Mouse (Mus musculus): ENCODE results near the gene Pde6h. TPM values are rescaled to one million over a fixed set of nuclear protein-coding genes. Genes with fewer than 3 reads are reported as not detected.

Gene Pde6h
- polyA plus RNA-seq, 1 experiment from 2014 or later: not detected

- DNase-seq (ENCODE audit: low spot score) (no peak), ATAC-seq (no peak)
- 87% methylated on average over 7 of the region's 7 CpGs for WGBS
- H3K27me3 ChIP-seq (replicated peaks; ENCODE audit: control insufficient read depth, insufficient read depth, low read length): no peaks in the 10 kb centered on the region
- no peak overlapping the region for H3K4me3 ChIP-seq (ENCODE audit: low read depth, low read length)
- H3K27ac ChIP-seq (ENCODE audit: low read depth, low read length): no peak overlapping the region
- H3K9ac ChIP-seq (ENCODE audit: low read length): no peak overlapping the region
- no peaks in the 10 kb centered on the region for H3K9me3 ChIP-seq (replicated peaks; ENCODE audit: control insufficient read depth, low read length)
- H3K36me3 ChIP-seq (ENCODE audit: control insufficient read depth, insufficient read depth, low read length): no peaks in the 10 kb centered on the region
- H3K4me2 ChIP-seq (ENCODE audit: low read length): no peak overlapping the region
- H3K4me1 ChIP-seq (ENCODE audit: control insufficient read depth, insufficient read depth, low read length): no peaks in the 10 kb centered on the region
These were observed 10.4 kb downstream of the Pde6h start for GRCm38 (mm10) chr6:136934068-136934467.

- ATAC-seq (no peak), DNase-seq (ENCODE audit: low spot score) (peak; percentile 39)
- no peaks in the 10 kb centered on the region for H3K4me1 ChIP-seq (ENCODE audit: control insufficient read depth, insufficient read depth, low read length)
- H3K4me3 ChIP-seq (ENCODE audit: low read depth, low read length): no peak overlapping the region
- no peak overlapping the region for H3K27ac ChIP-seq (ENCODE audit: low read depth, low read length)
- no peaks in the 10 kb centered on the region for H3K36me3 ChIP-seq (ENCODE audit: control insufficient read depth, insufficient read depth, low read length)
- no peak overlapping the region for H3K9ac ChIP-seq (ENCODE audit: low read length)
- no peaks in the 10 kb centered on the region for H3K9me3 ChIP-seq (replicated peaks; ENCODE audit: control insufficient read depth, low read length)
- WGBS: 74% methylated on average over 3 of the region's 3 CpGs
- H3K27me3 ChIP-seq (replicated peaks; ENCODE audit: control insufficient read depth, insufficient read depth, low read length): no peaks in the 10 kb centered on the region
- no peak overlapping the region for H3K4me2 ChIP-seq (ENCODE audit: low read length)
These were observed 11.6 kb downstream of the Pde6h start for GRCm38 (mm10) chr6:136935233-136935632.

- Histone ChIP-seq H3K9ac (ENCODE audit: low read length) (no peak overlapping the region), H3K36me3 (ENCODE audit: control insufficient read depth, insufficient read depth, low read length) (no peaks in the 10 kb centered on the region), H3K4me3 (ENCODE audit: low read depth, low read length) (no peak overlapping the region), H3K4me1 (ENCODE audit: control insufficient read depth, insufficient read depth, low read length) (no peaks in the 10 kb centered on the region), H3K9me3 (replicated peaks; ENCODE audit: control insufficient read depth, low read length) (no peaks in the 10 kb centered on the region), H3K27ac (ENCODE audit: low read depth, low read length) (no peak overlapping the region), H3K27me3 (replicated peaks; ENCODE audit: control insufficient read depth, insufficient read depth, low read length) (no peaks in the 10 kb centered on the region), H3K4me2 (ENCODE audit: low read length) (no peak overlapping the region)
- WGBS: 88% methylated on average over 9 of the region's 9 CpGs
- ATAC-seq (no peak), DNase-seq (ENCODE audit: low spot score) (no peak)
These were observed 12.7 kb downstream of the Pde6h start for GRCm38 (mm10) chr6:136936361-136936760.

GRCm38 (mm10) chr6:136937117-136937516, 13.5 kb downstream of the Pde6h start:
- ATAC-seq: no peak
- WGBS: 89% methylated on average over 3 of the region's 3 CpGs

GRCm38 (mm10) chr6:136938331-136939126, 14.9 kb downstream of the Pde6h start:
- Histone ChIP-seq H3K4me2 (ENCODE audit: low read length) (no peak overlapping the region), H3K36me3 (ENCODE audit: control insufficient read depth, insufficient read depth, low read length) (no peaks in the 10 kb centered on the region), H3K27ac (ENCODE audit: low read depth, low read length) (no peak overlapping the region), H3K4me3 (ENCODE audit: low read depth, low read length) (no peak overlapping the region), H3K9ac (ENCODE audit: low read length) (no peak overlapping the region), H3K4me1 (ENCODE audit: control insufficient read depth, insufficient read depth, low read length) (no peaks in the 10 kb centered on the region), H3K27me3 (replicated peaks; ENCODE audit: control insufficient read depth, insufficient read depth, low read length) (no peaks in the 10 kb centered on the region), H3K9me3 (replicated peaks; ENCODE audit: control insufficient read depth, low read length) (no peaks in the 10 kb centered on the region)
- DNase-seq (ENCODE audit: low spot score): no peak
- no peak for ATAC-seq
- 89% methylated on average over 17 of the region's 18 CpGs for WGBS

More at GRCm38 (mm10) chr6:136937117-136937516, 13.5 kb downstream of the Pde6h start:
- Histone ChIP-seq H3K9me3 (replicated peaks; ENCODE audit: control insufficient read depth, low read length) (no peaks in the 10 kb centered on the region), H3K4me1 (ENCODE audit: control insufficient read depth, insufficient read depth, low read length) (no peaks in the 10 kb centered on the region), H3K27ac (ENCODE audit: low read depth, low read length) (no peak overlapping the region), H3K4me3 (ENCODE audit: low read depth, low read length) (no peak overlapping the region), H3K4me2 (ENCODE audit: low read length) (no peak overlapping the region), H3K36me3 (ENCODE audit: control insufficient read depth, insufficient read depth, low read length) (no peaks in the 10 kb centered on the region), H3K9ac (ENCODE audit: low read length) (no peak overlapping the region), H3K27me3 (replicated peaks; ENCODE audit: control insufficient read depth, insufficient read depth, low read length) (no peaks in the 10 kb centered on the region)
- DNase-seq (ENCODE audit: low spot score): no peak

GRCm38 (mm10) chr6:136939326-136940187, 15.9 kb downstream of the Pde6h start:
- H3K27me3 ChIP-seq (replicated peaks; ENCODE audit: control insufficient read depth, insufficient read depth, low read length): no peaks in the 10 kb centered on the region
- 87% methylated on average over 14 of the region's 14 CpGs for WGBS

GRCm38 (mm10) chr6:136940188-136940960, 16.7 kb downstream of the Pde6h start:
- no peaks in the 10 kb centered on the region for H3K27me3 ChIP-seq (replicated peaks; ENCODE audit: control insufficient read depth, insufficient read depth, low read length)
- no peaks in the 10 kb centered on the region for H3K36me3 ChIP-seq (ENCODE audit: control insufficient read depth, insufficient read depth, low read length)
- H3K9me3 ChIP-seq (replicated peaks; ENCODE audit: control insufficient read depth, low read length): no peaks in the 10 kb centered on the region
- ATAC-seq: no peak
- H3K27ac ChIP-seq (ENCODE audit: low read depth, low read length): no peak overlapping the region
- DNase-seq (ENCODE audit: low spot score): no peak
- H3K4me2 ChIP-seq (ENCODE audit: low read length): no peak overlapping the region
- H3K4me3 ChIP-seq (ENCODE audit: low read depth, low read length): no peak overlapping the region
- no peak overlapping the region for H3K9ac ChIP-seq (ENCODE audit: low read length)
- H3K4me1 ChIP-seq (ENCODE audit: control insufficient read depth, insufficient read depth, low read length): no peaks in the 10 kb centered on the region
- 86% methylated on average over 11 of the region's 11 CpGs for WGBS

More at GRCm38 (mm10) chr6:136939326-136940187, 15.9 kb downstream of the Pde6h start:
- no peak overlapping the region for H3K4me3 ChIP-seq (ENCODE audit: low read depth, low read length)
- ATAC-seq: no peak
- no peaks in the 10 kb centered on the region for H3K9me3 ChIP-seq (replicated peaks; ENCODE audit: control insufficient read depth, low read length)
- H3K4me2 ChIP-seq (ENCODE audit: low read length): no peak overlapping the region
- no peak overlapping the region for H3K27ac ChIP-seq (ENCODE audit: low read depth, low read length)
- no peak for DNase-seq (ENCODE audit: low spot score)
- no peaks in the 10 kb centered on the region for H3K36me3 ChIP-seq (ENCODE audit: control insufficient read depth, insufficient read depth, low read length)
- no peaks in the 10 kb centered on the region for H3K4me1 ChIP-seq (ENCODE audit: control insufficient read depth, insufficient read depth, low read length)
- H3K9ac ChIP-seq (ENCODE audit: low read length): no peak overlapping the region

GRCm38 (mm10) chr6:136941051-136942021, 17.7 kb downstream of the Pde6h start, which contains the start of gene Arhgdib:
Gene Arhgdib (minus strand): TSS chr6:136941899.
- Histone ChIP-seq H3K9ac (ENCODE audit: low read length) (no peak within 1 kb of the TSS), H3K4me3 (ENCODE audit: low read depth, low read length) (no peak within 1 kb of the TSS), H3K27ac (ENCODE audit: low read depth, low read length) (no peak within 1 kb of the TSS), H3K4me1 (ENCODE audit: control insufficient read depth, insufficient read depth, low read length) (no peaks in the 10 kb centered on the region), H3K9me3 (replicated peaks; ENCODE audit: control insufficient read depth, low read length) (no peaks in the 10 kb centered on the region), H3K4me2 (ENCODE audit: low read length) (no peak within 1 kb of the TSS), H3K27me3 (replicated peaks; ENCODE audit: control insufficient read depth, insufficient read depth, low read length) (no peaks in the 10 kb centered on the region), H3K36me3 (ENCODE audit: control insufficient read depth, insufficient read depth, low read length) (no peaks in the 10 kb centered on the region)
- no peak for ATAC-seq
- 64% methylated on average over 12 of the region's 12 CpGs for WGBS
- no peak for DNase-seq (ENCODE audit: low spot score)

Measured in forebrain, embryonic 14.5 days (tissue).